Mouse (Mus musculus) C2C12 (cell line): Measurements from ENCODE around the gene Hoxb3. TPM values are rescaled to one million over a fixed set of nuclear protein-coding genes. Genes with fewer than 3 reads are reported as not detected.

Source experiments
- H3K27me3 ChIP-seq: one replicate; pipeline ENCODE4 v1.6.1; 2011; ENCODE audit not compliant: control insufficient read depth, insufficient read depth, insufficient read length
- H3K36me3 ChIP-seq: one replicate; pipeline ENCODE4 v1.6.1; 2011; ENCODE audit not compliant: control insufficient read depth, insufficient read depth
- H3K4me3 ChIP-seq: one replicate; pipeline ENCODE4 v1.5.1; 2011; ENCODE audit warnings: mild to moderate bottlenecking, control low read depth; ENCODE audit not compliant: poor library complexity, insufficient read depth, severe bottlenecking
- H3K79me2 ChIP-seq: one replicate; pipeline ENCODE4 v1.6.1; 2011; ENCODE audit not compliant: control insufficient read depth, insufficient read depth
- H3K79me3 ChIP-seq: one replicate; pipeline ENCODE4 v1.6.1; 2011; ENCODE audit warnings: low read depth, control low read depth
- H3ac ChIP-seq: one replicate; pipeline ENCODE3; 2011; ENCODE audit warnings: low read depth; ENCODE audit not compliant: control insufficient read depth, insufficient read length
- CEBPB ChIP-seq: IDR thresholded peaks from one replicate; pipeline ENCODE4 v1.6.1; 2011; ENCODE audit warnings: low read depth, mild to moderate bottlenecking, control low read depth, moderate library complexity
- CTCF ChIP-seq: IDR thresholded peaks from one replicate; pipeline ENCODE4 v1.5.1; 2011; ENCODE audit not compliant: control insufficient read depth, insufficient read depth, insufficient read length
- FOSL1 ChIP-seq: IDR thresholded peaks from one replicate; pipeline ENCODE4 v1.8.0; 2011; ENCODE audit warnings: mild to moderate bottlenecking, low read length; ENCODE audit not compliant: poor library complexity, insufficient read depth, severe bottlenecking
- MAX ChIP-seq: IDR thresholded peaks from one replicate; pipeline ENCODE4 v1.6.1; 2011; ENCODE audit warnings: mild to moderate bottlenecking, control low read depth
- MYOD1 ChIP-seq: IDR thresholded peaks from one replicate; pipeline ENCODE4 v1.6.1; 2011; ENCODE audit warnings: low read depth; ENCODE audit not compliant: control insufficient read depth, insufficient read length
- MYOG ChIP-seq: IDR thresholded peaks from one replicate; pipeline ENCODE4 v1.6.1; 2011; ENCODE audit not compliant: control insufficient read depth, insufficient read length; ENCODE audit errors: extremely low read depth
- USF1 ChIP-seq: IDR thresholded peaks from one replicate; pipeline ENCODE4 v1.6.1; 2011; ENCODE audit warnings: low read depth, mild to moderate bottlenecking, control low read depth, moderate library complexity
- polyA plus RNA-seq: library from polyadenylated mRNA; unstranded; fragments of >200 nt; fragmentation: generic; extraction: Trizol; gene quantifications from one replicate; pipeline ENCODE4 v1.2.1, GENCODE M21; 2012; ENCODE audit warnings: missing spikeins

Hoxb3 gene
- polyA plus RNA-seq, 1 experiment: not detected

DNA sequence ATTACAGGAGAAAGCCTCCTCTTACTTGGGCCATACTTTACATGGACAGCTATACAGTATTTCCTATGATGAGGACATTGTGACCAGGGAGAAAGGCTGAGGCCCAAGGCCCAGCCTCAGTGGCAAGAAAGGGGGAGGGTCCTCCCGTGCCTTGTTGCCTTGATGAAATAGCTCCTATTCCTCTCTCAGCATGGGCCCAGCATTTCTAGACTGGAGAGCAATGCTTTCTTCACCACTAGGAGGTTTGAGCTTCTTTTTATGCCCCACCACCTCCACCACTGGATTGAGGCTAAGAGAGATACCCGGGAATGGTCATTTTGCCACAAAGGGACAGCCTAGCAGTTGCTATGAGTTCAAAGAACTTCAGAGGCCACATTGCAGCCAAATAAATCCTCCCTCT lies 26.1 kb upstream of the Hoxb3 start:
- Histone ChIP-seq H3K79me2 (no peaks in the 10 kb centered on the region), H3K79me3 (no peaks in the 10 kb centered on the region), H3ac (no peak overlapping the region), H3K4me3 (no peak overlapping the region), H3K36me3 (no peaks in the 10 kb centered on the region), H3K27me3 (peaks cover 92% of the 10 kb centered on the region)
- no peak for TF ChIP-seq FOSL1
- TF ChIP-seq MAX: no peak
- TF ChIP-seq USF1: no peak
- no peak for TF ChIP-seq MYOD1
- TF ChIP-seq MYOG: no peak
- no peak for TF ChIP-seq CEBPB
- TF ChIP-seq CTCF: no peak

DNA sequence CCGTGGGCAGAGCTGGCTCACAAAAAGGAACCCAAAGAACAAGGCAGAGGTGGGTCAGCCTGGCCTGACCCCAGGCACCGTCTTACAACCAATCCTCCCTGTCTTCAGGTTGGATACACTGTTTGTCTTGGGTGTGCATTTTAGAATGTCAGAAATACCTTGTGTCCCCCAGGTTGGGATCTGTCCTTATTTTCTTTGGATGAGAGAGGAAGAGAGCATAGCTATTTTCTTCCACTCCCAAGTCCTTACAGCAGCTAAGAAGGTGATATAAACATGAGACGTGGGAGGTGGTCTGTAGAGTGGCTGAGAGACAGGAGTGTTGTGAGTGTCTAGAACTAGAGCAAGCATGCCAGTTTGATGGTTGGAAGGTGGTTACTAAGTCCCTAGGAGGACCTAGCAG lies 25.7 kb upstream of the Hoxb3 start:
- TF ChIP-seq CTCF (no peak), MAX (no peak), MYOG (no peak), CEBPB (no peak), USF1 (no peak), FOSL1 (no peak), MYOD1 (no peak)
- H3K36me3 ChIP-seq: no peaks in the 10 kb centered on the region
- H3K27me3 ChIP-seq: peaks cover 93% of the 10 kb centered on the region

DNA sequence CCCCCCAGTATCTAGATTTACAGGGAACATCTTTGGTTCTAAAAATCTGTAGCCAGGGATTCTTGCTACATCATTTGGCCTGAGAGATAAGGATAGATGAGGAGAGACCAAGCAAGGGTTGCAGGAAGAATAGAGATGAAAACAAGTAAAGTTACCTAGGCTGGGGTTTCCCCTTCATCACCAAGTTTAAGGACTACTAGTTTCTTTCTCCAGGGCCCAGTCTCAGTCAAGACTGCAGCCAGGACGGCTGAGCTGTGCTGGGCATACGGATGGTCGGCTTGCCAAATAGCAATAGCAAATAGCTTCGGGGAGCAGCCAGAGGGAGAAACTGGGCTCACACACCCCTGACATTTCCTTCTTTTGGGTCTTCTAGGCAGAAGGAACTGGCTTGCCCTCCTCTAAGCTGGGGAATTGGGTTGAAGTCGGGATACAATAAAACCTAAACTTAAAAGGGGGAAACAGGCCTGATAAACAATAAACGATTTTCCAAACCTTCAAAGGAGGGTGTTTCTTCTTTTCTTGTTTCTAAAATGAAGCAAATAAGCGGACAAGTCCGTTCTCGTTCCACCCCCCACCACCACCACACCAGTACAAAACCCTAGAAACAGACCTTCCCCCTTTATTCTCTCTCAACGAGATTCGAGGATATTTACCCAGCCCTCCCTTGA lies 25.0 kb upstream of the Hoxb3 start:
- Histone ChIP-seq H3K27me3 (peaks cover 94% of the 10 kb centered on the region), H3K4me3 (no peak overlapping the region)
- TF ChIP-seq CTCF: no peak
- TF ChIP-seq FOSL1: no peak
- no peak for TF ChIP-seq MYOG
- no peak for TF ChIP-seq USF1
- TF ChIP-seq MYOD1: no peak
- no peak for TF ChIP-seq MAX
- no peak for TF ChIP-seq CEBPB

More for the DNA sequence above, 25.7 kb upstream of the Hoxb3 start:
- Histone ChIP-seq H3K79me2 (no peaks in the 10 kb centered on the region), H3K4me3 (no peak overlapping the region), H3ac (no peak overlapping the region), H3K79me3 (no peaks in the 10 kb centered on the region)

DNA sequence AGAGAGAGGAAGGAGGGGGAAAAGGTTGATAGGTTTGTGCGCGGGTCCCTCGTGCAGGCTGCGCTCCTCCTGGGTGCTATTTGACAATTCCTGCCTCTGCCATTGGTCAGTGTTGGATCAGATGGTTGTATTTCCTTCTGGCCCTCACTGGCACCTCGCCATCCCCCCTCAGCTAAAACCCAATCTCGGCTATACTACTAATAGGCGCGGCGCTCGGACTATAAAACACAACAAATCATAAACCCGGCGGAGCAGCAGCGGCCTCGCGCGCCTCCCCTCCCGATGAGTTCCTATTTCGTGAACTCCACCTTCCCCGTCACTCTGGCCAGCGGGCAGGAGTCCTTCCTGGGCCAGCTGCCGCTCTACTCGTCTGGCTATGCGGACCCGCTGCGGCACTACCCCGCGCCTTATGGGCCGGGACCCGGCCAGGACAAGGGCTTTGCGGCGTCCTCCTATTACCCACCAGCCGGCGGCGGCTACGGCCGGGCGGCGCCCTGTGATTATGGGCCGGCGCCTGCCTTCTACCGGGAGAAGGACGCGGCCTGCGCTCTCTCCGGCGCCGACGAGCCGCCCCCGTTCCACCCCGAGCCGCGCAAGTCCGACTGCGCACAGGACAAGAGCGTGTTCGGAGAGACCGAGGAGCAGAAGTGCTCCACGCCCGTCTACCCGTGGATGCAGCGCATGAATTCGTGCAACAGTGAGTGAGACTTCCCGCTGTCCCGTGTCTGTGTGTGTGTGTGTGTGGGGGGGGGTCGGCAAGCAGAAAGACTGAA lies 24.0 kb upstream of the Hoxb3 start:
- Histone ChIP-seq H3K4me3 (no peak overlapping the region), H3K36me3 (no peaks in the 10 kb centered on the region), H3K27me3 (peaks cover 95% of the 10 kb centered on the region), H3K79me3 (no peaks in the 10 kb centered on the region), H3ac (peak overlapping the region; percentile 63), H3K79me2 (no peaks in the 10 kb centered on the region)
- TF ChIP-seq CTCF (no peak), MAX (no peak), FOSL1 (no peak), MYOD1 (no peak), MYOG (no peak), USF1 (no peak), CEBPB (no peak)

More for the DNA sequence above, 25.0 kb upstream of the Hoxb3 start:
- no peaks in the 10 kb centered on the region for H3K36me3 ChIP-seq
- no peaks in the 10 kb centered on the region for H3K79me3 ChIP-seq
- no peak overlapping the region for H3ac ChIP-seq
- no peaks in the 10 kb centered on the region for H3K79me2 ChIP-seq

DNA sequence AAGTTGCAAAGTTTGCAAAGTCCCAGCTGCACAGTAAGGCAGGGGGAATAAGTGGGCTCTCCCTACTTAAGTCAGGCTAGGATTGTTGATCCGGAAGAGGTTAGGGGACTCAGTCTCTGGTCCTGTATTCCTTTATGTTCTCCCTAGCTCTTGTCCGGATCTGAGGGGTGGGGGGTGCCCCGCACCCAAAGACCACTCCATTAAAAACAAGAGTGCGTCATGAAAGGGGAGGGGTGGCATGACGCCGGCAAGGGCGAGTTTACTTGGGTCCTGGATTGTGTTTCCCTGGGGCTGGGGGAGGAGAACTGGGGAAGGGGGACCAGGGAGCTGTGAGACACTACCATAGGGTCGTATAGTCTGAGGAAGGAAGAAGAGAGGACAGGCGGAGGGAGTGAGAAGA lies 23.3 kb upstream of the Hoxb3 start:
- Histone ChIP-seq H3K79me3 (no peaks in the 10 kb centered on the region), H3K27me3 (peaks cover 93% of the 10 kb centered on the region), H3K4me3 (no peak overlapping the region), H3ac (no peak overlapping the region), H3K36me3 (no peaks in the 10 kb centered on the region), H3K79me2 (no peaks in the 10 kb centered on the region)
- TF ChIP-seq CTCF: no peak
- no peak for TF ChIP-seq USF1
- no peak for TF ChIP-seq FOSL1
- no peak for TF ChIP-seq CEBPB
- TF ChIP-seq MYOG: no peak
- TF ChIP-seq MAX: no peak
- no peak for TF ChIP-seq MYOD1
